Mouse (Mus musculus) embryo, embryonic 10.5 days (tissue): ENCODE data around the gene Mia2.
"Not testable (repeated sequence)": the region's sequence is repeated elsewhere in the genome, so short reads cannot be mapped to it uniquely, and the experiment has no call there.

Source experiments
- DNase-seq: peaks from one replicate; pipeline ENCODE4 v3.0.0-alpha.2; 2015; ENCODE audit warnings: low spot score

Mia2 gene

DNA sequence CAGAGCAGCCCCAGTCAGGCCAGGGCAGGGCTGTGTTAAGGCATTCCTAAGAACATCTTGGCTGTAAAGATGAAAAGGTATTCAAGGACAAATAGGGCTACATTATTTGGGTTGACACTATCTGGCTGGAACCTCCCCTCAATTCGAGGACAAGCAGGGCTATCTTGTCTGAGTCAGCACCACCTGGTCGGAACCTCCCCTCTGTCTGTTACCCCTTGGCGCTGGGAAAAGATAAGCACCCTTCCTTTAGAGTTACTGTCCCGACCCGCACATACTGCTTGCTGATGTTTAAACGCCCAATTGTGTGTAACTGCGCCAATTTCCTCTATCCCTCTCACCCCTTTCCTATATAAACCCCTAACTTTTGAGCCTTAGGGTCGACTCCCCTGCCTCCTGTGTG is 145.4 kb downstream of the Mia2 start:
- DNase-seq: not testable (repeated sequence)
